Mouse (Mus musculus) cerebellum, postnatal 14 days (tissue): ENCODE measurements around the gene Cox19.
A peak's percentile ranks its signal among the peaks of the same experiment; 100 is the strongest.

Experiments used
- DNase-seq, 2 experiments: peaks; one replicate each; pipeline ENCODE4 v3.0.0; 2021; ENCODE audit warnings: mixed read lengths in 2 of 2

Cox19 gene

DNA sequence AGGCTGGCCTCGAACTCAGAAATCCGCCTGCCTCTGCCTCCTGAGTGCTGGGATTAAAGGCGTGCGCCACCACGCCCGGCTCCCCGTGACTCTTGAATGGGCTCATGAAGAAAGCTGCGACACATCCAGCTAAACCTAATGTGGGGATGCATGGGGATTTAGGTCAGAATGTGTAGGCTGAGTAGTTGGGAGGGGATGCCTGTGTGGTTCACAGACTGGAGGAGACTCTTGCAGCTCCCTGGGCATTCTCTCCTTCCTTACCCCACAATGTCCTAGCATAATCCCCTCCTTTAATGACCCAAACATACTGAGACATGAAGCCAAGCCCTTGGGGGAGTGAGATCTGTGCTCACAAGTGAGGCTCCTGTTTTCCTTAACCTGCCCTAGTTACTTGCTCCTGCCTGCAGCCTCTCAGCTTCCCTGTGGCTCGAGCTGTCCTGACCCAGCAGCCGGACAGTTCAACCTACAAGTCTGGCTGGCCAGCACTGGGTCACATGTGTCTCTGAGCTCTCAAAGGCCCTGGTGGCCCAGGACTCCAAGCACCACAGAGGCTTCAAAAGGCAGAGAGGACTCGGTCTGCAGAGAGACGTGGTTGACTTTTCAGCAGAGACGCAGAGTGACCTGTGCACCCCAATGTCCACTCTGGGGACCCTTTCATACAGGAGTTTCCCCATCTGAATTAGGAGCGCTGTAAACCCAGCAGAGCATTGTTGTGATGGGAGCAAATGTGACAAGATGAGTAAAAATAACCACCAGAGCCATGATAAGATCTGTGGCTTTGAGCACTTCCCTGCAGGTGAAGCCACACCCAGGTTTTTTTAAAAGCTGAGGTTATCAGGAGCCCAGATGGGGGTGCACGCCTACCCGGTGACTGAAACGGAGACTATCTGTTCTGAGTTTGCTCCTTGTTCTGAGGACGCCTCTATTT is 30.6 kb upstream of the Cox19 start:
- DNase-seq = no peak

DNA sequence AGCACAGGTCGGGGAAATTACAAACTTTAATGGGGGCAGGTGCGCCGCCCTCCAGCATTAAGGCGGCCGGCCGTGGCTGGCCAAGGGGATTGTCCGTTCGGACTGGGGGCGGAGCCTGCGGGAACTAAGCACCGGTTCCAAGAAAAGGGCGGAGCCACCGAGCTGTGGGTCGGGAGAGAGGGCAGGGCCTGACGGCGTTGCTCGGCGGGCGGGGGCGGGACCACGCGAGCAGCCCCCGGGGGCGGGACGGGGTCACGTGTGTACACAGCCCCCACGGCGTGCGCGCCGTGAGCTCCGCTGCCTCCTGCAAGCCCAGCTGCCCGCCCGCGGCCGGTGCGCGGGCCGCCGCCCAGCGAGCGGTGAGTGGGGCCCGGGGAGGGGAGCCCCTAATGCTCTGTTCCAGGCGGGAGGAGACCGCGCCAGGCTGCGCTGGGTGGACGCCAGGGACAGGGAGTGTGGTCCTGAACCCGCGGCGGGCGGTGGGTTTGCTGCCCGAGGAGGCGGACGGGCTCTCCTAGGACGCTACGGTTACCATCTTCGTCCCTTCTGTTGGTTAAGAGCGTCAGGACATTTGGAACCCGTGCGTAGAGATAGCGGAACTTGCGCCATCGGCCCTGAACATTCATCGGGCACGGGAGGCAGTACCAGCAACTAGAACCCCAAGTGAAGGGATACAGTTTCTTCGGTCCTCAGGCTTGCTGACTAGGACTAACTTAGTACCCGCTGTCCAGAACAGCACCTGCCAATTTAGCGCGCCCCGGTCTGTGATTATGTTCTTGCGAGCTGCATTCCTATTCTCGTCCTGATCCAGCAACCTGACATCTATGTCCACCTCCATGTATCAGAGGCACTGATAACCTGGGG is 29.4 kb upstream of the Cox19 start:
- peak; percentile 93 for DNase-seq

DNA sequence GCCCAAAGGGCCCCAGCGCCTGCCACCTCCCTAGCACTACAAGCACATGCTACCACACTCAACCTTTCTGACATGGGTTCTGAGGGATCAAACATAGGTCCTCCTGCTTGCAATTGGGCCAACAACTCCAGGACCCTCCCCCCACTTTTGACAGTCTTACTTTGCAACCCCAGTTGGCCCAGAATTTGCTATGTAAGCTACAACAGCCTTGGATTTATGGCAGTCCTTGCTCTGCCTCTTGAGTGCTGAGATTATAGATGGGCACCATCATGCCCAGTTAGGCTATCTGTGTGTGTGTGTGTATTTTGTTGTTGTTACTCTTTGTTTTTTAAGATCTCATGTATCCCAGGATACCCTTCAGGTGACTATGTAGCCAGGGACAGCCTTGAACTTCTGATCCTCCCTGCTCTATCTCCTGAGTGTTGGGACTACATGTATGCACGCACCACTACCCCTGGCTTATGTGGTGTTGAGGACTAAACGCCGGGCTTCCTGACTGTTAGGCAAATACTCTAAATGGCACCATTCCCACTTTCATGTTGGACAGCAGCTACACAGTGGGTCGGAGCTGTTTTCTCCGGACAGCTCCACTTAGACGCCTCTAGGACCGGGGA is 28.7 kb upstream of the Cox19 start:
- DNase-seq = no peak

DNA sequence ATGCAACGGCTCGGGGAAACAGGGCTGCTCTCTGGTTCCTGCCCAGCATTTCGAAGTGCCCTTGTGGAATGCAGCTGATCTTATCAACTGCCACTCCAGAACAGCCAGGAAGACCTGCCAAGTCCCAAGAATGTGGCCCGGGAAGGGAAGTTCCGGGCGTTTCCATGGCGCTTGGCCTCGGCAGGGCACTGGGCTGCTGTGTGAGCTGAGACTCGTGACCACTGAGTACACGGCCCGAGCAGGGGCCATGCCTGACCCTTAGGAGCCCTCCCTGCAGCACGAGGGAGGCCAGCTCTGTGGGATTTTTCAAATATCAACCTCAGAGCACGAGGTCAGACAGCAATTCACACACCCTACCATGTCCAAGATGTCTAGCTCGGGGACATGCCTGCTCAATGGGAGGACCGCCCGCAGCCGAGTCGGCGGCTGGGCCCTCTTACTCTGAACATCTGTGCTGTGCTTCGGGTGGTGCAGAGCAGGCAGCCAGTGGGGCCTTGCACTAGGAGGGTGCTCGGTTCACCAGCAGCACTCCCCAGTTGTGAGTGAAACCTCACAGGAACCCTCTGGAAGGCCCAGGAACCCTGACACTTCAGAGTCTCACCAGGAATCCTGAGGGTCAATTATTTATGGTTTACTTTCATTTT is 27.9 kb upstream of the Cox19 start:
- no peak for DNase-seq

DNA sequence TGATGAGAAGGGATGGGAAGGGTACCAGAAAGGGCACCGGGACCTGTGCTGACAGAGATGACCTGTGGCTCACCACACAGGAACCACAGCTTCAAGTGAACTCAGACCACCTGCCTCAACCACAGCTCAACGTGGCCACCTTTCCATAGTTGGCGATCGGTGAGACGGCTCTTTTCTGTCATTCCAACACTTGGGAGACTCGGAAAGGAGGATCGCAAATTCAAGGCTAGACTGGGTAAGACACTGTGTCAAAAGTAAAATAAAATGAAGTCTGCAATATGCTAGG is 27.0 kb upstream of the Cox19 start:
- no peak for DNase-seq

DNA sequence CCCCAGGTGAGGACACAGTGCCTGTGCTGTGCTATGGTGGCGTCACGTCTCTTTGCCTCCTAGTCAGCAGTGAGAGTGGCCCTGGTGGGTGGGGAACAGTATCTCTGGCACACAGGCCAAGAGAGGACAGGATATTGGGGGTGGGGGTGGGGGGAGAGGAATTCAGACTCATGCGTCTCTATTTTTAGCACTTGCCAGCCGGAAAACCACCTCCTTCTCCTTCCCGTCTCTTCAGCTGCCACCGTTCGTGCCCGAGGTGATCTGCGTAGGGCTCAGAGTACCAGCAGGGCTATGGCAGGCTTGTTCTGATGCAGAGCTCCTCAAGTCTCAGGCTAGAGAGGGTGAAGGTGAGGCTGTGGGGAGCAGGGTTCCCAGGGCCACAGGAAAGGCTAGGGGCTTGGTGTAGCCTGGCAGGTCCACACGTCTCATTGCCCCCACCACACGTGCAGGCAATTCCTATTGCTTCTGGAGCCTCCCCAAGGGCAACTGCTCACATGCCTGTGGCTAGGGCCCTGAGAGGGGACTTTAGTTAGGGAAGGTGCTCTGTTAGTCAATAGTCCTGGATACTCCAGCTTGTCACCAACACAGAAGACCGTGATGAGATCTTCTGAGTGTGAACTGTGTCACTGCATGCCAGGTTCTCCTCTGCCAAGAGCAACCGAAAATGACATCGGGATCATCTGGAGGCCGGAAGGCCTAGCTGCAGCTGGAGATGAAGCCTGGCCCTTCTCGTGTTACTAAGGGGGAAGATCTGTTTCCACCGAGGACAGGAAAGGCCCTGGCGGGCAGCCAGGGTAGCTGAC is 26.5 kb upstream of the Cox19 start, which contains the start of gene Gpr146:
Gene Gpr146 (plus strand): TSS at position 230 of the 803 bp plus-strand sequence.
- peak in 1 of 2 experiments; percentile 66 for DNase-seq

DNA sequence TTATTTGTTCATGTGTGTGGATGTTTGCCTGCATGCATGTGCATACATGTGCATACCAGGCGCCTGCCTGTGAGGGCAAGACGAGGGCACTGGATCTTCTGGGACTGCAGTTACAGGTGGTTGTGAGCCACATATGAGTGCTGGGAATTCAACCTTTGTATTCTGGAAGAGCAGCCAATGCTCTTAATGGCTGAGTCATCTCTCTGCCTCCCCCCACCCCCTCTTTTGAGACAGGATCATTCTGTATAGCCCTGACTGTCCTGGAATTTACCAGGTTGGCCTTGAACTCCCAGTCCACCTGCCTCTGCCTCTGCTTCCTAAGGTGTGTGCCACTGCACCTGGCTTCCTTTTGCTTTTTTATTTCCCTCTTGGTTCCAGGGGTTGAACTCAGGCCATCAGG is 23.6 kb upstream of the Cox19 start:
- DNase-seq = no peak

DNA sequence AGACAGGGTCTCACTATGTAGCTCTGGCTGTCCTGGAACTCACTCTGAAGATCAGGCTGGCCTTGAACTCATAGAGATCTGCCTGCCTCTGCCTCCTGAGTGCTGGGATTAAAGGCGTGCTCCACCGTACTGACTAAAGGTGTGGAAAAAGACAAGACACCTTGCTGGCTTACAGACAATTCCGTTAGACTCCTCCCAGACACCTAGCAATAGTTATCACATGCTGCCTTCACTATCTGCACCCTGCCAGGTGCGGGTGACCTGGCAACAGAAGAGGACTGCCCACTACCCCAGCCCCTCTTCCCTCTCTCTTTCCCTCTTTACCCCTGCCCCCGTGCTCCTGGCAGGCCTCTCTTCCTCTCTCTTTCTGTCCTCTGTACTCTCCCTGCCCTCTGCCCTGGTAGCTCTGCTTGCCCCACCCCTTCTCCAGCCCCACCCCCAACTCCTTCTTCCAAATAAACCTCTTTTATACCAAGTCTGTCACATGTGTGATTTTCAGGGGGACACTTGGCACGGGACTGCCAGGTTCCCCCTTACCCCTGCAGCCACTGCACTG is 22.7 kb upstream of the Cox19 start:
- DNase-seq = no peak

DNA sequence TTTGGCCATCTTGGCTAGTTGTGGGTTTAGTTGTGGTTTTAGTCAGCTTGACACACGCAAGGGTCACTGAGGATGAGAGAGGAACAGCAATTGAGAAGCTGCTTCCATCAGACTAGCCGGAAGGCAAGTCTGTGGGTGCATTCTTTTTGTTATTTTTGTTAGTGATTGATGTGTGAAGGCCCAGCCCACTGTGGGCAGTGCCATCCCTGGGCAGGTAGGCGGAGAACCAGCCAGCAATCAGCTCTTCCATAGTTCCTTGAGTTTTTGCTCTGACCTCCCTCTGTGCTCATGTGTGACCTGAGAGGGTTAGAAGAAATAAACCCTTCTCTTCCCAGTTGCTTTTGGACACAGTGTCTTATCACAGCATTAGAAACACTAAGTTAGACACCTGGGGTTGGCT is 21.9 kb upstream of the Cox19 start:
- DNase-seq = no peak

DNA sequence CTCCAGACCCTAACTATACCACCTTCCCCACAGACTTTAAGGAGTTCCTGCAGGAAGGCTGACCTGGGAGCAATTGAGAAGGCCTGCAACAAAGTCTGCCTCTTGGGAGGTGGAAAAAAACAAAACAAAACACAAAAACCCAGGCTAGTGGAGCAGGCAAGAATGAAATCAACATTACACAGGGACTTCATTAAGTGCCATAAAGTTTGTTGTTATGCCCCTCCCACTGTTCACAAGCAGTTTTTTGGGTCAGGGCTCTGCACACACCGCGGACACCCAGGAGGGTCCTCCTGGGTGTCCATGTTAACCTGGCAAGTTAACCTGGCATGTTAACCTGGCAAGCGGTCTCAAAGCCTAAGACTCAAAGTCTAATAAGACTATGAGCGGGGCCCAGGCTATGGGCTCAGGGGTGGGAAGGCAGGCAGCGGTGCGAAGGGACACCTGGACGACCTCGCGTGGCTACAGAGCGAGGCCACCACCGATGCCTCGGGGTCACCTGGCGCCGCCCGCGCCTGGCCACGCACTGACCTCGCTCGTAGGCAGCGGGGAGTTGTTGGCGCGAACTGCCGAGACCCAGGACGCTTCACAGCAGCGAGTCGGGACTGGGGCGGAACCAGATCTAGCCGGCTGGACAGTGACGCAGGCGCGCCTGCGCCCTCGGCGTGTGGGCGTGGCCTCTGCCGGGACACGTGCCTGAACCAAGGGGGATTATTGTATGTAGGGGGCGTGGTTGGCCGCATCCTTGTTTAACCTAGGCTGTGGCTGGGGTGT is 20.6 kb upstream of the Cox19 start:
- peak; percentile 90 to 93 for DNase-seq

DNA sequence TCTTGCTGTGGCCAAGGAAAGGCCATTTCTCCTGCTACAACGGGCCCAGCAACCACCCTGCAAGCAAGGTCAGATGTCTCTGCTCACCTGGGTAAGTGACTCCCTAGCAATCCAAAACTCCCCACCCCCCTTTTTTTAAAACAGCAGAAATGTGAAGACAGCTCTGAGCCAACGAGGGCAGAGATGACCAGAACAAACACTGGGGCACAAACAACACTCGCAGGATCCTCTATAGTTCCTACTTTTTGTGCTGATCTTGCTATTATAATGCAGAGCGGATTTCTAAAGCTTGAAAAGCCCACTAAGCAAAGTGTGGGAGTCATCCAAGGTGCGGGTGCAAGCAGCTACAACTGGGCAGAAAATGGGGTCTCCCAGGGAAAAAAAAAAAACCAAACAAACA is 19.9 kb upstream of the Cox19 start:
- DNase-seq = no peak

DNA sequence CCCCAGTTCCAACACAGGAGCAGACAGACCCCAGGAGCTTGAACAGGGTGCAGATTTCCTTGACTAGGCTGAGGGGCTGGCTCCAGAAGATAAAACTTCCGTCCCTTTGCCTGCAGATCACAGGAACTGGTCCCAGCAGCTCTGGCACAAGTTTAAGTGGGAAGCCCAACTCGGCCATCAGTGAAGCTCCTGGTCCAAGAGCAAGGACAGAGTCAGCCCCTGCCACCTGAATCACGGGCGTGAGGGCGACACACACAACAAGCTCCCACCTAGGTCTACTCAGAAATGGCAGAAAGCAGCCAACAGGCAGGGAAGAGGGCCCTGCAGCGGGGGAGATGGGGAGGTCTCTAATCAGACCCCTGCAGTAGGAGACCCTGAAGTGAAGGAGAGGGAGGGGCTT is 19.1 kb upstream of the Cox19 start:
- no peak for DNase-seq

DNA sequence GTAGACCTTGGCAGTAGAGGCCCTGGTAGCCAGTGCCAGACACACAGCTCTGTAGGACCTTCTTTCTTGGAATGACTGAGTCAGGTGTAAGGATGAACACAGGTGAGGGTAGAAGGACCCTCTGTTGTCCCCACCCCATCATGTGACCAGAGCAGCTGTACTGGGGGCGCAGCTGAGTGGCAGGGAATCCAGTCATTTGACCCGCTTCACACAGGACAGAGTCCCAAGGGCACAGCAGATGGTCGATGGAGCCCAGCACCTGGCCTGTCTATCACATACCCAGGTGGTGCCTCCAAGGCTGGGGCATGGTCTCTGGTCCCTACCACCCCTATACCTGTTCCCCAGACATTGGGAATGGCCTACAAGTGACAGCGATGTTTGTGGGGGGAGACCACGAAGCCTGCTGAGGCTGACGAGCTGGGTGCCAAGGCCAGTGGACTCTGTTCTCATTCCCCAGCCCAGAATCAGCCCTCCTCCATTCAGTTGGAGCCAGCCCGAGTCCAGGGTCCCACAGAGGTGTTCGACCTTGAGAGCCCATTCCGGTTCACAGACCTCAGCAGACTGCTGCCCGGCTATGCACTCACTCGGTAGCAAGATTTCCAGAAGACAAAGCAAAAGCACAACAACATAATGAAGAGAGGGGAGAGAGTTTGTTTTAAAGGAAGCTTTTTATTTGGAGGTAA is 17.6 kb upstream of the Cox19 start:
- no peak for DNase-seq

DNA sequence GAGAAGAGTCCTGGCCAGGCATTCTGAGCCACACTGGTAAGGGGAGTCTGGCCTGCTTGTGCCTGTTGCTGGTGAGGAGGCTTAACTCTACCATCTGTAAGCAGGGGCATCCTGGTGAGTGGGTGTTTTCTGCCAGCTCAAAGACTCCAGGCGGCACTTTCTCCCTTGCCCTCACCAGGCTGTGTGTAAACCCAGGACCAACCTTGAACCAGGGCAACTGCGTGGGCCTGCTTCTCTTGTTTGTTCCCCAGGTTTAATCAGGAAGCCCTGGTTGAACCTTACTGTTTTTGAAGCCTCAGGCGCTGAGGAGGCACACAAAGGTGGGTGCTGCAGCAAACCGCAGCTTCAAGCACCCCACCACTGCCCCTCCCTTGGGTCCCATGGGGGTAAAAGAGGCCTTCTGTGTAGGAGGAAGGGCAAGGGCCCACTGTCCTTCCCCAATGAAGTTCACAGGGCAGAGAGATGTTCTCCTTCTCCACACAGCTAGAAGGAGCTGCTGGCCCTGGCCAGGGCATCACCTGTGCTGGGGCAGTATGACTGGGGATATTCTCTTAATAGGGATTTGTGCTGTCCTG is 16.8 kb upstream of the Cox19 start:
- DNase-seq = no peak

DNA sequence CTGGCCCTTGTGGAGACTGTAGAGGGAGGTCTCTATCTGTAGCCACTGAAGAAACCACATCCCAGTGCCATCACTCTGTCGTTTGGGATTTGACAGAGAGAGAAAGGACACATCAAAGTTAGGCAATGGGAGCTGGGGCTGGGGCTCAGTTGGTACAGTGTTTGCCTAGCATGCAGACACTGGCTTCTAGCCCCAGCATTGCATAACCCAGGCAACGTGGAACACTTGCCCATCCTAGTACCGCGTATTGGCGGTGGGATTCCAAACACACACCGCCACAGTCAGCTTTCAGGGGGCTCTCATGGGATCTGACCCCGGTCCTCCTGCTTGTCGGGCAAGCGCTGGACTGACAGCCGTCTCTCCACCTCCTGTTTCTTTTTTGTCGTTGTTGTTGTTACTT is 15.3 kb upstream of the Cox19 start:
- no peak for DNase-seq

DNA sequence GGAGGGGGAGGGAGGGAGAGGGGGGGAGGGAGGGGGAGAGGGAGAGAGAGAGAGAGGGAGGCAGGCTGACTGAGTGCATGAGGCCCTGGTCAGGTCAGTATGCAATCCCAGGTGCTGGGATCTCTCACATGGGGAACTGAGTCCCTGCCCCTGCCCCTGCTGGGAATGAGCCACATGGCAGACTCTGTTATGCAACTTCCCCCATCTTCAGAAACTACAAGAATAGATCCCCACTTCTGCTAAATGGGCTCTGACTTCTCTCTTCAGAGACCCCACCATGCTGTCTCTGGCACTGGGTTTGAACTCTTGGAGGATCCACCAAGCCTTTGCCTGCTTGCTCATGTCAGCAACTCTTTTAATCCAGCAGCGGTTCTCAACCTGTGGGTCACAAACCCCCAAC is 14.6 kb upstream of the Cox19 start:
- no peak for DNase-seq

DNA sequence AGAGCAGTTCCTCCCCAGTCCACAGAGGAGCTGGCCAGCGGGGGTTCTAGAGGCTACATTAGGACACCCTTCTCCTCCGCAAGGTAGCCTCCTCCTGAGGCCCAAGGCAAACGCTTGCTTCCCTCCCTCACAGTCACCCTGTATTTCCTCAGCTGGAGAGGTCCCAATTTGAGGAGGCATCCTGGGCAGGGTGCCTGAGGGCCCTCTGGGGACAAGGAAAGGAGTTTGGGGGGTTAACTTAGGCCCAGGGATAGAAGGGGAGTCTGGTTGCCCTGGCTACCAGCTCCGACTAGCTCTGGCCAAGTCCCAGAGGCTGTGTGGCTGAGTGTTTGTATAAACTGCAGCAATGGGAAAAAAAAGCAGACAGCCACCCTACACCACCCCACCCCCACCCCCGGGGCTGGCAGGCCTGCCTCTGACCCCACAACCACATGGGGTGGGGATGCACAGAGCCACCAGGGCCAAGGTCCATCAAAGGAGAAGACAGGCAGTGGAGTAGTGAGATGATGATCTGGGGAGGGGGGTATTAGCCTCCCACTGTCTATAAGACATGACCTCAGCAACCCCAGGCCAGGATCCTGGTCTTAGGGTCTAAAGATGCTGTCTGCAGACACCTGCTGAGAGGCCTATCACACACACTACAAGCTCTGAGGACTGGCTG is 13.8 kb upstream of the Cox19 start:
- peak in 1 of 2 experiments; percentile 68 for DNase-seq

DNA sequence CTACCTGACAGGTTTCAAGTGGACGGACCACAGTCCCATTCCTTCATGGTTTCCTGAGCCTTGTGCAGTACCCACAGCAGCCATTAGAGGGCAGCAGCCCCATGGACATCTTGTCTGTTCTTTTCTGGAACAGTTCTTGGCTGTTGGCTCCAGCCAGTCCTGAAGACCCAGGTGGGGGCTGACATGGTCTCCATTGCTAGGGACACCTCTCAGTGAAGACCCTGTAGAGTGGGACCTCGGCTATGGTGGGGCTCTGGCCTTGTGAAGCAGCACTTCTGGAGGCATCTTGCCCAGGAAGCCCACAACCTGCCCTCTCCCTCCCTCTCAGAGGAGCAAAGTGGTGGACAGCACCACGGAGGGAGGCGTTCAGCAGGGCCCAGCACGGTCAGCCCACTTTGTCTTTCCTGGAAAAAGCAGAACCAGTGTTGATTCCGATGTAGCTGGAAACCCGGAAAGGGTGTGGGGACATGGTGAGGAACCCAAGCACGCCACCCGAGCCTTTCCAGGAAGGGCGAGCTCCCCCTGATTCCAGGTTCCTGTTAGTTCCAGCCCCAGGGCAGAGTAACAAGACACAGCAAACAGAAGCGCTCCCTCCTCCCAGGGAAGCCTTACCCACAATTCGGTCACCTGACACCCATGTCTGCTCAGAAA is 13.2 kb upstream of the Cox19 start:
- DNase-seq = peak; percentile 99 to 100

DNA sequence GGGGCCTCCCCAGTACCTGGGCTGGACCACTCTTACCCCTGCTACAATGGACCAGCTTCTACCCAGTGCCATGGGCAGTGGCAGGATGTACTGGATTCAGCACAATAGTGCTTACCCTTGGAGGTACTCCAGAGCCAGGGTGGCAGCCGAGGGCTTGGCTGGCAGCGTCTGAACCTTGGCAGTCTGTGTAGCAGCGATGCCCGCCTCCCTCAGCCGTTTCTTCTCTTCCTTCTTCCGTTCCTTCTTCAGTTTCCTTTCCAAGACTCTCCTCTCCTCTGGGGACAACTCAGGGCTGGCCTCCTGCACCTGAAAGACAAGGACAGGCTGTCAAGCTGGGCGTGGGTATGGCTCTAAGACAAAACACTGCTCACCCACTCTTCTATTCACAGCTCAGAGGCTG is 12.6 kb upstream of the Cox19 start:
- peak; percentile 84 to 86 for DNase-seq
